Mouse (Mus musculus): ENCODE results near the gene Acp1.
A peak's percentile ranks its signal among the peaks of the same experiment; 100 is the strongest.

The Acp1 gene

GRCm38 (mm10) chr12:30911261-30912047 lies at the start of gene Acp1, which contains the start of gene Sh3yl1:
Gene Acp1, minus strand, starts transcription at chr12:30911589.
Gene Sh3yl1, plus strand, starts transcription at chr12:30911668.
- DNase-seq: peak; percentile 93

- DNase-seq: no peak
These were observed 32.8 kb upstream of the Acp1 start for GRCm38 (mm10) chr12:30944197-30944596.

- peak; percentile 83 for DNase-seq
These were observed 31.9 kb upstream of the Acp1 start for GRCm38 (mm10) chr12:30943057-30943986.

DNA sequence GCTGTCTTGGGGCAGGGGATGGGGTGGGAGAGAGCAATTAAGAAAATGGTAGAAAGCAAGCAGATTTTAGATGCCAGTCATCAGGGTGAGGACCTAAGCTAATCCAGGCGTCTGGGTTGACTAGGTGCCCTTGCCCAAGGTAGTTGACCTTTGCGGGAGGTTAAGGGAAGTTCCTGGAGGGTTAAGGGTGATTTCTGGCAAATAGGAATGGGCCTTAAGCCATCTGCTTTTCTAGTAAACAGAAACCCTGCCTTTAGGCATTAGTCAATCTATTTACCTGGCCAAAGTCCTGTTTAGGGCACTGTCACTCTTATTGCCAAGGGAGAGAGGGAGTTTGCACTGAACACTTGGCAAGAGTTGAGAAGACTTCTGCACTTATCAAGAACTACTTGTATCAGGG lies 25.5 kb upstream of the Acp1 start:
- DNase-seq: peak; percentile 37

DNA sequence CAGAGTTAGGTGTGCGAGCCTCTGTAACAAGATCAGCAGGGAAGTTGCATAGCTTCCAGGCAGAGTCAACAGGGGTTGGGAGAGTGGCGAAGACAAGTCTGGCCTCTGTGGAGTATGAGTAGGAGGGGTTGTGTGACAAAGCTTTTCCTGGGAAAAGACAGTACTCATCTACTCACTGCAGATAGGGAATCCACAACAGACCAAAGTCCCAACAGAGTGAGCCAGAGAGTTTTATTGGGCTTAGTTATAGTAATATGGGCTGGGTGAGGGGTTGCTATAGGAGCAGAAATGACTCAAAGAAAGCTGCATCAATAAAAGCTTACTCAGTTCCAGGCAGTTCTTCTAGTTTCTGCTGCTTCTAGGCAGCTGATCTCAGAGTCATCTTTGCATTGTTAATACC lies 21.9 kb upstream of the Acp1 start:
- no peak for DNase-seq

GRCm38 (mm10) chr12:30928182-30928581 lies 16.8 kb upstream of the Acp1 start:
- DNase-seq: no peak

DNA sequence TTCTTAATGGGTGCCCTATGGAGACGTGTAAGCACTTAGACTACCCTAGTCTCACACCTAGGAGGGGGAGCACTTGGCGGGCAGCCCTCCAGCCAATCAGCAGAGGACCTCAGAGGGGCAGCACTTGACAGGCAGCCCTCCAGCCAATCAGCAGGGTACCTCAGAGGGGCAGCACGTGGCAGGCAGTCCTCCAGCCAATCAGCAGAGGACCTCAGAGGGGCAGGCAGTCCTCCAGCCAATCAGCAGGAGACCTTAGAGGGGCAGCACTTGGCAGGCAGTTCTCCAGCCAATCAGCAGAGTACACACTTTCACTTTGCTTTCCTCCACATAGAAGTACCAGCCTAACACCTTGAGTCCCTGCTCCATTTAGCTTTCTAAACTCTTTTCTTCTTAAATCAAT lies 11.0 kb upstream of the Acp1 start:
- DNase-seq: no peak

DNA sequence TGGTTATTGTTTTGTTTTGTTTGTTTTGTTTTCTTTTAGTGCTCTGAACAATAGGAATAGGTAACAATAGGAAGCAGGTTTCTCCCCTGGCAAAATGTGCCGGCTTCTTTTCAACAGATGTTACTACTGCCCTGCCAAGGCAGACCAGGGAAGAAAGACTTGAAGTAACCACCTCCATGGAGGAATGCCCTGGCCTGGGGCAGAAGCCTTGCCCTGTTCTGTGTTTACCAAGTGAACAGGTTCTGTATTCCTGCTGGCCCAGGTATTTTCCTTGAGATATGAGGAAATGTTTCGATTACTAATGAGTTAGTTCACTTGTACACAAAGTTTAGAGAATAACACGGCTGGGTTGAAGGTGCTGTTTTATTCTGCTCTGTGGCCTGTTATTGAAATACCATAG lies 1.5 kb upstream of the Acp1 start:
- peak; percentile 55 for DNase-seq

DNA sequence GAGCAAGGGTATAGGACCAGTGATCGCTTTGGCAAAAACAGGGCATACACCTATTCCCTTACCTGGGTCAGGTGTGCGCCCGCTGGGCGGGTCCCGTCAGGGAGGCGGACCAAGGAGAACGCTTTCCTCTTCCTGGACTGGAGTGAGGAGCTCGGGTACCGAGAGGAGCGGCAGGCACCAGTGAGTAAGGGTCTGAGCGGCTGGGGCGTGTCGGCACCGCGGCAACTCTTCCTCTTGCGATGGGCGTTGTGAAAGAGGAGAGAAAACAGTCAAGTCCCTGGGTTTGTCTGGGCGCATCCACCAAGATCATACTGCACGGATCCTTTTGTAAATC lies 626 bp upstream of the Acp1 start:
- DNase-seq: peak; percentile 87

DNA sequence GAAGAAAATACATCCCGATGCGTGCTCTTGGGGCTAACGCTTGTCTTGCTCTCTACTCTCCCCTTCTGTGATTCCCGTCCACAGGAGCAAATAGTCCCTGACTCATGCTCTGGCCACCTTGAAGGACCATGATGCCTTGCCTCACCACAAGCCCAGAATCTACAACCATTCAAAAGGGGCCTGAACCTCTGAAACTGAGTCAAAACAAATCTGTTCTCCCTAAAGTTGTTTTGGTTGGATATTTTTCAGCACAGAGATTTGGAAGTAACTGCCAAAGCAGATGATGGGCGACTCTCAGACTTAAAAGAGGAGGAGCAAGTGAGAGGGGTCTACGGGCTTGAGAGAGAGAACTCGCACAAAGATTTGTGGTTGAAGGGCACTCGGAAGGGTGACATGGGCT lies 529 bp downstream of the Acp1 start:
- no peak for DNase-seq

DNA sequence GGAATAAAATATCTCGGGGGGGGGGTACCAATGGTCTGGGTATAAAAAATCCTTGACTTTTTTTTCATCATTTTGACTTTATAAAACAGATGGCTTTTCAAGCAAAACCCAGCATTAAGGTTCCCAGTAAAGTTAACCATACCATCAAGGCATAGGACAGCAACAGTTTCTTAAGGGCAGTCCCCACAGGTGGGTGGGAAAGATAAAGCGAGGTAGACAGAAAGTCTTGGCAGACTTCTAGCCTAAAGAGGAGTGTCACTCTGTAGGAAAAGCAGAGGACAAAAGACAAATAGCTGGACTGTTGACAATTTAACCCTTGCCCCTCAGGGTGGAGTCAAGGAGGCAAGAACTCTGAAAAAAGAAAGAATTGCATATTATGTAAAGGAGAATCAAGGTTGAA lies 1.5 kb downstream of the Acp1 start:
- DNase-seq: no peak

DNA sequence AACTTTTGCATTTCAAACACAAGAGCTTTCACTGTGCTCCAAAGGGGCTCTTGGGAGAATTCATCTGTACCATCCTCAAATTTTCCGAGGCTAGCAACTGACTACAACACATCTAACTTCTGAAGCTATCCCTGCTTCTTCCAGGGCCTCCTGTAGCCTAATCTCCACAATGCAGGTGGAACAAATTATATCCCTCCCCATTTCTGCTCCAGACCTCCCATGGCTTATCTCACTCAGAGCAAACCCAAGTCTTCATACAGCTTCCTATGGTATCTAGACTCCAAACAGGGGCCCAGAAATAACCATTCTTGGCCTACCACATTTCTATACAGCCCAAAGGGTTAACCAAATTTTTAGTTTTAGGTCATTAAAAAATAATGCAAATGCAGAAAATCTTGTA lies 2.7 kb downstream of the Acp1 start:
- DNase-seq: no peak

DNA sequence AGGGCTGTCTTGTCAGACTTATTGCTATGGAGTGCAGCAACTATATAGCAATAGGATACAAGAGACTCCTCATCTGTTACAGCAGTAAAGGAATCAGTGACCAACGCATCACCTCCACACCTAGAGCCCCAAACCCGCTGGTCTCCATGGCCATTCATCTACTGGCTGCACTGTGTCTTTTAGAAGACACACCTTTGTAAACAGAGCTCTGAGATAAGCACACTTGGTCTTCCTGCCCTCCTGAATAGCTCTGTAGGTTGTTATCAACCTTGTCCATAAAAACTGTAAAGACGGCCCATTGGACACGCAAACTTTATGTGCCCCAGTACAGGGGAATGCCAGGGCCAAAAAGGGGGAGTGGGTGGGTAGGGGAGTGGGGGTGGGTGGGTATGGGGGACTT lies 14.3 kb downstream of the Acp1 start:
- no peak for DNase-seq

DNA sequence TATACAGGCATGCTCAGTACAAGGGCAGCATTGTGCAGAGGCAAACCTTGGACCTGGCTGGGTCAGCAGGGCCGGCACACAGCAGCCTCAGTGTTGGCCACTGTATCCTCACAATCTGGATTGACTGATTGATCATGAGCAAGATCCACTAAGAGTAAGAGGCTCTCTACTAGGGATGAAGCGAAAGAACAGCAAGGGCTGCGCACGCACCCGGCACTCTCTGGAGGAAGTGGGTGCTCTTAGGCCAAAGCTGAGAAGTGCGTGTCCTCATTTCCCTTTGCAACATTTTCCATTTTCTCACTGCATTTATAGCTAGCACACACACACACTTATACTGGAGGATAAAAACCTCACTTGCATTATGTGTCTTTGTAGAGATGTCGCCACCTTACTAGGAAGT lies 20.0 kb downstream of the Acp1 start:
- DNase-seq: no peak

- peak; percentile 47 for DNase-seq
These were observed 21.3 kb downstream of the Acp1 start for GRCm38 (mm10) chr12:30890067-30890466.

DNA sequence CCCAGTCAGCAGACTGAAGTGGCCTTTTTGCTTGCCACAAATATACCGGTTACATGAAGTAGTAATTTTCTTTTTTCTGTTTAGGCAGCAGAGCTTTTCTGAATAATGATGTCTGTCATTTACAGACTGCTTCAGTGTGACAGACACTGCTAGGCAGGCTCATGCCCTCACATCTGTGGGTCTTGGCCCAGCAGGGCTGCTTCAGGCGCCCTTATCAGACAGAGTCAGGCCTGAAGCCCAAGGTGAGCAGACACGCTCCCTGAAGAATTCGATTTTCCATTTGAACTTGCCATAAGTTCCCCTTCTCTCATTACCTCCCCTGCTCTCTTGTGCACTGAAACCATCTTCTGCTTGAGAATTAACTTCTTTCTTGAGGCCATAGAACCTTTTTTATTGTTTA lies 23.4 kb downstream of the Acp1 start:
- DNase-seq: no peak

DNA sequence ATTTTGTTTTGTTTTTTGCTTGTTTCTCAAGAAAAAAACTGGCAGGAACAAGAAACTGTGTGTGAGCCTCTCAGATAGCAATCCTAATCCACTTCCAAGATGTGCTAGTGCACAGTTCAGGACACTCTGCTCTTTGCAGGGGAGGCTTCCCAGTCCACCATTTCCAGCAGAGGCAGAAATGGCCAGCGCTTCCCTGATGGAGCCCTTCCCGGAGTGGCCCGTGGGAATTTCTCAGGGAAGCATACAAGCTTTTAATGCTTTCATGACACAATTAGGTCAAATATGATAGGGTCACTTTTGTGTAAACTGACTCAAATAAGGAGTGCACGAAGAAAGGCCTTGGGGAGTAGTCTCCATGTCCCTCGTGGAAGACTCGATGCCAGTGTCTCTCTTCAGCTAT lies 25.5 kb downstream of the Acp1 start:
- no peak for DNase-seq

- no peak for DNase-seq
These were observed 26.7 kb downstream of the Acp1 start for GRCm38 (mm10) chr12:30884622-30885230.

GRCm38 (mm10) chr12:30883986-30884621 lies 27.3 kb downstream of the Acp1 start, which contains the start of gene Alkal2:
Gene Alkal2, plus strand, starts transcription at chr12:30884322.
- DNase-seq: no peak

DNA sequence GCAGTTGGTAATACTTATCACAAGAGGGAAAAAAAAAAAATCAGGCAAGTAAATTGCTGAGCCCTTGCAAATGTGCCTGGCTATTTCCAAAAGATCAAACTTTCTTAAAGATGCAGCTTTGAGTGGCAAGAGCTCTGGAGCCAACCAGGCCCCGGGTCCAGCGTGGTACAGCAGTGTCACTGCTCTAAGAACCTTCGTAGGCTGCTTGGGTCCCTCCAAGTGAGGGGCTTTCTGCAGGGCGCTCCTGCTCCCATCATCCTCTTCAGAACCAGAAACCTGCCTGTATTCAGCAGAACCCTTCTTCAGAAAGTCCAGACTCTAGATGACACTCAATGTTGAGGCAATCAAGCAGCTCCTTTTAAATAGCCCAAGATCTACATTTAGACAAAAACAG lies 27.8 kb downstream of the Acp1 start:
- DNase-seq: no peak

GRCm38 (mm10) chr12:30879447-30879846 lies 31.9 kb downstream of the Acp1 start:
- no peak for DNase-seq

GRCm38 (mm10) chr12:30865781-30866180 lies 45.6 kb downstream of the Acp1 start:
- no peak for DNase-seq

GRCm38 (mm10) chr12:30864347-30864746 lies 47.0 kb downstream of the Acp1 start:
- no peak for DNase-seq

Data from kidney, adult 11 months (tissue).